Mouse (Mus musculus): Measurements from ENCODE around the gene Cd300e.

The Cd300e gene

DNA sequence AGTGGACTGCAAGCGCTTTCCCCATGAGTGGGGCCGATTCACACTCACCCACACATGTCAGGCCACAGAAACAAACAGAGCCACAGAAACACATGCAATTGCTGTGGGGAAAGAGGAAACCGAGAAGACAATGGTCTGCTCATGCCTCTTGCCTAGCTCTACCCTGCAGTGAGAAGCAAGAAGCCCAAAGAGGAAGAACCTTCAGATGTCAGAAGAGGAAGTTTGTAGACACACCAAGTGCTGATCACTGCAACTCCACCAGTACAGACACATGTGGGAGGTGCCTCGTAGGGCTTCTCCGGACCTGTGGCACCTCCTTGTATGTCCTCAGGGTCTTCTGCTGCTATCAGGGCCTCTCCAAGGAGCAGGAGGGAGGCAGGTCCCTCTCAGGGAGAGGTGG is 57.9 kb downstream of the Cd300e start:
- DNase-seq (ENCODE audit: extremely low spot score, low read depth, low spot score): no peak
